Mouse (Mus musculus) kidney, embryonic 15.5 days (tissue): ENCODE results near the gene Nit1. TPM values are rescaled to one million over a fixed set of nuclear protein-coding genes. Genes with fewer than 3 reads are reported as not detected.

ENCODE experiments used
- ATAC-seq: fragments of 200-750 bp; cut with Nextera tagmentation; replicated peaks from 2 replicates; pipeline ENCODE4 v1.8.0; 2017; ENCODE audit warnings: moderate TSS enrichment; ENCODE audit not compliant: low FRiP score
- H3K27ac ChIP-seq: fragments of 300-500 bp; sonication (generic); 2 replicates; pipeline ENCODE4 v1.5.1; 2015; ENCODE audit warnings: mild to moderate bottlenecking, inconsistent platforms
- H3K27me3 ChIP-seq: fragments of 300-500 bp; sonication (generic); 2 replicates; pipeline ENCODE4 v1.6.1; 2015; ENCODE audit warnings: inconsistent platforms
- H3K36me3 ChIP-seq: fragments of 300-500 bp; sonication (generic); 2 replicates; pipeline ENCODE4 v1.6.1; 2015; ENCODE audit warnings: inconsistent platforms
- H3K4me1 ChIP-seq: fragments of 300-500 bp; sonication (generic); 2 replicates; pipeline ENCODE4 v1.6.1; 2015; ENCODE audit warnings: inconsistent platforms
- H3K4me2 ChIP-seq: fragments of 300-500 bp; sonication (generic); 2 replicates; pipeline ENCODE4 v1.6.1; 2015; ENCODE audit warnings: moderate library complexity, mild to moderate bottlenecking, inconsistent platforms
- H3K4me3 ChIP-seq: fragments of 300-500 bp; sonication (generic); replicated peaks from 2 replicates; pipeline ENCODE4 v1.5.1; 2015; ENCODE audit warnings: mild to moderate bottlenecking, inconsistent platforms
- H3K9ac ChIP-seq: fragments of 300-500 bp; sonication (generic); 2 replicates; pipeline ENCODE4 v1.6.1; 2015; ENCODE audit warnings: mild to moderate bottlenecking, inconsistent platforms
- H3K9me3 ChIP-seq: fragments of 300-500 bp; sonication (generic); replicated peaks from 2 replicates; pipeline ENCODE4 v1.6.1; 2016; ENCODE audit warnings: inconsistent platforms
- whole genome bisulfite sequencing: fragments of 180-500 bp; shearing (Covaris S2); methylation state at CpG from one replicate; pipeline ENCODE4 v1.1.7; 2015; ENCODE audit warnings: mixed read lengths; 5-methylcytosine and 5-hydroxymethylcytosine counted together
- polyA plus RNA-seq: library from polyadenylated mRNA; unstranded; fragments of >200 nt; fragmentation: Nextera tagmentation; extraction: Ambion mirVana; gene quantifications from 2 replicates; pipeline ENCODE4 v1.2.1, GENCODE M21; 2015

Gene Nit1
- polyA plus RNA-seq, 1 experiment from 2014 or later = 47.8 TPM

DNA sequence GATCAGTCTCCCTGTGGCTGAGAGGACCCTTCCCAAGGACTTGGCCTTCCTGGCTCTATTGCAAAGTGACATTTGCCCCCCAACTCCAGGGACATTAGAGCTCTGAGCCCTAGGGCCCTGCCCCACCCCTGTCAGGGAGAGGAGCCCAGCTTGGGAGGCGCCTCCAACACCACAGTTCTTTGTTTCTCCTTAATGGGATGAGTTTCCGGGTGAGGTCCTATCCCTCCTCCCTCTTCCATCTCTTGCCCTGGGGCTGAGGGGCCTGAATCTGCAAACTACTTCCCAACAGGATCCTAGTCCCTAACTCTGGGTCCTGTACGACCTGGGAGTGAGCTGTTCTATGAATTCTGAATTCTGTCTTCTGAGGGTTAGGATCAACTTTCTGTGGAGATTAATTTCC, 27.4 kb upstream of the Nit1 start:
- no peak overlapping the region for H3K4me2 ChIP-seq
- 50% methylated on average over 3 of the region's 3 CpGs for WGBS

DNA sequence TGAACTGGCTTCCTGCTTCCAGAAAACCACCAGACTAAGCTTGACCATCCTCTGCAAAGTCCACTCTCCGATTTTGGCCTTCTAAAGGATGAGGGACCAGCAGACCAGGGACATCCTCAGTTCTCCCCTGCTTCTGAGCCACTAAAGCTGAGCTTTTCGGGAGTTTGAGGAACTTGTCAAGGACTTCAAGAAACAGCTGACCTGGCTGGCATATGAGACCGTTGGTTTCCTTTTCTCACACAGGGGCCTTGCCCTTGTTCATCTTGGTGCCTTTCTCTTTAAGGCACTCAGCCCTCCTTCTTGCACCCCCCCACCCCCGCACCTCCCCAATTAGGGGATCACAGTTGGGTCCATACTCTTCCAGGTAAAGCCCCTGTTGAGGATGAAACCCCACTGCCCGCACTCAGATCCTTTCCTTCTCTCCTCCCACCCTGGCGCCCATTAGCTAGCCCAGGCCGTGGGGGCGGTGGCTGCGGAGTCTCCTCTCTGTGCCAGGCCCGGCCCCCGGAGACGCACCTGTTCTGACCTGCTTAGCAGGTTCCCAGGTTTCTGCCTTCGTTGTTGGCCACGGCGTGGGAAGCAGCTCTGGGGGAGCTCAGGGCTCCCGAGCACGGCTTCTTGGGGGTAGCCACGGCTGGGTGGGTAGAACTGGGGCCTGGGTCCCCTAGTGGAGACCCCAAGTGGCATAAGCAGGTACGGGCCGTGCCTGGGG, 24.6 kb upstream of the Nit1 start, which contains the start of gene Nectin4:
Gene Nectin4 (plus strand): TSS at position 255 of the 712 bp plus-strand sequence.
- H3K27me3 ChIP-seq = 0 out of 2 replicates have a peak, but pooled peaks cover 5% of the 10 kb centered on the region
- H3K9ac ChIP-seq = peak within 1 kb of the TSS; percentile 30
- no peaks in the 10 kb centered on the region for H3K9me3 ChIP-seq
- 38% methylated on average over 20 of the region's 20 CpGs for WGBS
- H3K4me2 ChIP-seq = peak within 1 kb of the TSS; percentile 46
- H3K4me3 ChIP-seq = peak within 1 kb of the TSS; percentile 19; the same call in 1 of the 2 replicates
- H3K27ac ChIP-seq = peak within 1 kb of the TSS; percentile 56; the same call in 1 of the 2 replicates
- H3K36me3 ChIP-seq = no peaks in the 10 kb centered on the region
- peaks cover 37% of the 10 kb centered on the region for H3K4me1 ChIP-seq
- ATAC-seq = peak; percentile 63

More for the DNA sequence above, 27.4 kb upstream of the Nit1 start:
- Histone ChIP-seq H3K4me3 (no peak overlapping the region), H3K9ac (no peak overlapping the region), H3K27me3 (0 out of 2 replicates have a peak, but pooled peaks cover 5% of the 10 kb centered on the region), H3K9me3 (no peaks in the 10 kb centered on the region), H3K4me1 (peaks cover 44% of the 10 kb centered on the region), H3K36me3 (no peaks in the 10 kb centered on the region), H3K27ac (no peak overlapping the region)
- ATAC-seq = no peak

DNA sequence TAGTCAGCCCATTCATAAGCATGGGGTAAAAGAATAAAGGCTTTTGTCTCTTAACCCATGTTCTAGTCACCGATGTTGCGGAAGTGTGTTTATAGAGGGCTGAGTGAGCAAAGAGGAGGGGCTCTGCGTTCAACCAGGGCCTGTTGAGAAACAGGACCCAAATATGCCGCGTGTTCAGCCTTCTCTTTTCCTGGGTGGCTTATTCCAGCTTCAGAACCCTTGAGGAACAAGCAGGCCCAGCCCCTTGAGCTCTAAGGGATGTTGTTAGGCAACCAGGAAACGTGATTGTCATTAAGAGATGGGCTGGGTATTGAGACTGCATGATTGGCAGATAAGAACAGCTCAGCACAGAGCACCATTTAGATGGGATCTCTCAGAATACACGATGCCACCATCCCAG, 20.5 kb upstream of the Nit1 start:
- Histone ChIP-seq H3K9ac (no peak overlapping the region), H3K36me3 (no peaks in the 10 kb centered on the region), H3K27me3 (0 out of 2 replicates have a peak, but pooled peaks cover 2% of the 10 kb centered on the region), H3K4me3 (no peak overlapping the region), H3K27ac (no peak overlapping the region), H3K4me2 (no peak overlapping the region), H3K9me3 (no peaks in the 10 kb centered on the region), H3K4me1 (peaks cover 23% of the 10 kb centered on the region)
- 65% methylated on average over 7 of the region's 7 CpGs for WGBS
- ATAC-seq = no peak

DNA sequence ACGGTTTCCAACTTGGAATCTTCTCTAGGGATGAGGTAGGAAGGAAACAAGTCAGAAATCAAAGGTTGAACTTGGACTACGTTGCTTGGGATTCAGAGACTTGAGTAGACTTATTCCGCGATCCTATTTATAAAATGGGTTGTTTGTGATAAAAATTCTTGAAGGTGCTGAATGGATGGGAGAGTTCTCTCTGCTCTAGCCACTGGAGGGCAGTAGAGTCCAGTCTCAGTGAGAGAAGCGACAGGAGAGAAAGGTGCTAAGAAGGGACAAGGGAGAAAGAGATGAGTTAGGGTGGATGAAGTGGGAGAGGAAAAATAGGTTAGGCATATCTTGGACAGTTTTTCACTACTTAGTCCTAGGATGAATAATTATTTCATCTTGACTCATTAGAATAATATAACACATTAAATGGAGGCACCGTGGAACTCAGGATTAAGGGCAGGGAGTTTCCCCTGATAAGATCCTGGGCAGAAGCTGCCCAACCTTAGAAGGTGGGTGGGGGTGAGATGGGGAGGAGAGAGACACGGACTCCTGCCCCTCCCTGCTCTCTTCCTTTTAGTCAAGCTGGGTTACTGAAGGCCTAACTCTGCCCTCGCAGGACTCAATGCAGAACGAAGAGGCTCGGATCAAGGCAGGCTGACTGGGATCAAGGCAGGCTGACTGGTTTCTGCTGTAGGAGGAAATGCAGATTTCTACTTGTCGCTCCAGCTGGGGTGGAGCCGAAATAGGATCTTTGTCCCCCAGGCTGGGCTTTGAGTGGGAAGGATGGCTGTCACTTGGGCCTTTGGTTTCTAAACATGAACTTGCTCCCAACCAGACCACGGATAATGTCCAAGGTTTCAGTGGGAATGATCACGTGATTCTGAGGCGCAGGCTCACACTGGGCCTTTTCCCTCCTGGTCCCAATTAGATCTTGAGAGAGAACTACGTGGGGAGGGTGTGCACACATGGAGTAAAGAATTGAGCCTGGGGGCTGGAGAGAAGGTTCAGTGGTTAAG, 16.0 kb upstream of the Nit1 start:
- Histone ChIP-seq H3K36me3 (peaks cover 30% of the 10 kb centered on the region), H3K4me1 (peaks cover 15% of the 10 kb centered on the region), H3K4me2 (peak overlapping the region; percentile 85), H3K9ac (peak overlapping the region; percentile 73), H3K9me3 (no peaks in the 10 kb centered on the region), H3K27ac (peak overlapping the region; percentile 88), H3K4me3 (peak overlapping the region; percentile 62), H3K27me3 (no peaks in the 10 kb centered on the region)
- peak; percentile 66 for ATAC-seq
- 33% methylated on average over 16 of the region's 16 CpGs for WGBS

DNA sequence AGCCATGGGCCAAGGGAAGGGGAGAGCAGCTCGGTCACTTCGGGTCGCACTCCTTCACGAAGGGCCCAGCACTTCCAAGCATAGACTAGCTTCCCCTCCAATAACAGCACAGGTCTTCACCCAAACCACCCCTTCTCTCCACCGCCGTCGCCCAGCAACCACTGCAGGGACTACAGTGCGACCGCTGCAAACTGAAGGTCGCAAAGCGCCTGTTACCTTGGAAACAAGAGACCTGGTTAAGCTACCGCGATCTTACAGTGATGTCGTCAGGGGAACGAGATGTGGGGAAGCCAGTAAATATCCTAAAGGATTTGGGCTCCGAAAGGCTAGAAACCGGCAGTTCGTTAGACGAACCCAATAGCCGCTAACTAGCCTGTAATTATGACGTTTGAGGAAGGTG, 15.2 kb upstream of the Nit1 start, which contains the start of gene Klhdc9:
Gene Klhdc9 (minus strand): TSS at position 143 of the 400 bp plus-strand sequence.
- H3K36me3 ChIP-seq = peaks cover 30% of the 10 kb centered on the region
- ATAC-seq = peak; percentile 96
- no peaks in the 10 kb centered on the region for H3K27me3 ChIP-seq
- peaks cover 15% of the 10 kb centered on the region for H3K4me1 ChIP-seq
- H3K4me3 ChIP-seq = peak within 1 kb of the TSS; percentile 62
- under 1% methylated on average over 21 of the region's 21 CpGs for WGBS
- H3K9ac ChIP-seq = peak within 1 kb of the TSS; percentile 73
- H3K27ac ChIP-seq = peak within 1 kb of the TSS; percentile 88
- H3K4me2 ChIP-seq = peak within 1 kb of the TSS; percentile 85
- no peaks in the 10 kb centered on the region for H3K9me3 ChIP-seq

DNA sequence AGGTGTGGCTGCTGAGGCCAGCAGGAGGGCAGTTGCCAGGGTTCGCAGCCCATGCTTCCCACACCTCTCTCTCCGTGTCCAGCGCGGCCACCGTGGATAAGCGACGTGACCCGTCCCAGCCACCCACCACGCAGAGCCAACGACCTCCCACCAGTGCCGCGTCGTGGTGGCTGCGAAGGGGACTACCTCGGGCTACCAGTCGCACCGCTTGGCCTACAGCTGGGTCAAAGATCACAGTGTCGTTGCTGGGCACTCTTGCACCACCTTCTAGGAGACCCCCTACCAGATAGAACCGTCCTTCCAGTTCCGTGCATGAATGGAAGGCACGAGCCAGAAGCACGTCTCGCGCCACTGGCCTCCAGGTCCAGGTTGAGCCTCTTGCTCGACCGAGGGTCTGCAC, 14.8 kb upstream of the Nit1 start:
- Histone ChIP-seq H3K9me3 (no peaks in the 10 kb centered on the region), H3K4me3 (peak overlapping the region; percentile 62), H3K4me1 (peaks cover 15% of the 10 kb centered on the region), H3K27me3 (no peaks in the 10 kb centered on the region), H3K27ac (peak overlapping the region; percentile 88), H3K4me2 (peak overlapping the region; percentile 85), H3K9ac (peak overlapping the region; percentile 73), H3K36me3 (peaks cover 30% of the 10 kb centered on the region)
- no peak; the same call in none of the 2 replicates for ATAC-seq
- 6% methylated on average over 26 of the region's 26 CpGs for WGBS

DNA sequence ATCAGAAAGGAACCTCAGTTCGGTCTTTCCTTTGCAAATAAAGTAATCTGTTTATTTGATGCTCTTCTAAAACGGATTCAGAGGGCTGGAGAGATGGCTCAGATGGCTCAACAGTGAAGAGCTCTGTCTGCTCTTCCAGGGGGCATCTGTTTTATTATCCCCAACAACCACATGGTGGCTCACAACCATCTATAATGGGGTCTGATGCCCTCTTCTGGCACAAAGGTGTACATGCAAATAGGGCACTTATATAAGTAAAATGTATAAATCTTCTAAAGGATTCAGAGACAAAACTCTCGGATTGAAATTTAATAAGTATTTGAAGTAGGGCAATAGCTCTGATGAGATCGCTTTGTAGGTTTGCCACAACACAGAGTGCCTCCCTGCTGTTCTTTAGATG, 13.0 kb upstream of the Nit1 start:
- Histone ChIP-seq H3K4me3 (no peak overlapping the region), H3K36me3 (peaks cover 30% of the 10 kb centered on the region), H3K4me2 (no peak overlapping the region), H3K4me1 (peaks cover 15% of the 10 kb centered on the region), H3K27ac (no peak overlapping the region), H3K9ac (no peak overlapping the region), H3K27me3 (no peaks in the 10 kb centered on the region), H3K9me3 (no peaks in the 10 kb centered on the region)
- 71% methylated on average over 4 of the region's 4 CpGs for WGBS
- ATAC-seq = no peak

DNA sequence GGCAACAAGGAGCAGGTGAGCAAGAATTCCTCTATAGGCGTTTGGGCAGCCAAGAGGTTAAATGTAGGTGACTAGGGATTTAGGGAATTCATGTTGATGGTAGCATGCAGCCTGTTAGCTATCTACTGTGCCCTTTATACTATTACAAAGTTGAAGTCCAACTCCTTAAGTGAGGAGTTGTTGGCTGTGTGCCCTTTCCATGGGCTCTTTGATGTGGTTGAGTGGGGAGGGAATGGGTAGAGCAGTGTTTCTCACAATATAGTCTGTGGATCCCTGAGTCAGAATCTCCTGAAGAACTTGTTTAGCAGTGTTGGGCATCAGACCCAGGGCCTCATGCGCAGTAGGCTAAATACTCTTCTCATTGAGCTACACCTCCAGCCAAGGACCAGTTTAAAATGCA, 11.4 kb upstream of the Nit1 start:
- H3K27ac ChIP-seq = no peak overlapping the region
- H3K9ac ChIP-seq = no peak overlapping the region
- H3K9me3 ChIP-seq = no peaks in the 10 kb centered on the region
- no peak overlapping the region for H3K4me2 ChIP-seq
- H3K36me3 ChIP-seq = peaks cover 30% of the 10 kb centered on the region
- 91% methylated on average over 2 of the region's 2 CpGs for WGBS
- H3K4me3 ChIP-seq = no peak overlapping the region
- ATAC-seq = no peak
- H3K27me3 ChIP-seq = no peaks in the 10 kb centered on the region
- H3K4me1 ChIP-seq = peaks cover 18% of the 10 kb centered on the region

DNA sequence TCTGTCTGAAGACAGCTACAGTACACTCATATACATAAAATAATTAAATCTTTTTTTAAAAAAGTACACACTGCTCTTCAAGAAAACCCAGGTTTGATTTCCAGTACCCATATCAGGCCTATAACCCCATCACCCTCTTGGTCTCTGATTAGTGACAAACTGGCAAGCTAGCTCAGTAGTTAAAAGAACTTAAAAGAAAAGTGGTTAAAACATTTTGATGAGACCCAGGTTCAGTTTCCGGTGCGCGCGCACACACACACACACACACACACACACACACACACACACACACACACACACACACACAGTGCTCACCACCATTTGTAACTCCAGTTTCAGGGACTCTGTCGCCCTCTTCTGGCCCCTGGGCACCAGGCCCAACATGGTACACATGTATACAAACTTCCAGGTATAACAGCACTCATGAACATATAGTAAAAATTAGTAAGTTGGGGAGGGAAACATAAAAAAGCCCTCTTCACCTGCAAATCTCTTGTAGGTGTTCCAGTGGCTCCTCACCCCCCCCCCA, 10.4 kb upstream of the Nit1 start:
- H3K4me1 ChIP-seq = peaks cover 15% of the 10 kb centered on the region
- no peak overlapping the region for H3K4me3 ChIP-seq
- no peak for ATAC-seq
- H3K9me3 ChIP-seq = no peaks in the 10 kb centered on the region
- H3K4me2 ChIP-seq = no peak overlapping the region
- H3K36me3 ChIP-seq = peaks cover 30% of the 10 kb centered on the region
- H3K27ac ChIP-seq = no peak overlapping the region
- H3K27me3 ChIP-seq = no peaks in the 10 kb centered on the region
- 84% methylated on average over 5 of the region's 5 CpGs for WGBS
- no peak overlapping the region for H3K9ac ChIP-seq

DNA sequence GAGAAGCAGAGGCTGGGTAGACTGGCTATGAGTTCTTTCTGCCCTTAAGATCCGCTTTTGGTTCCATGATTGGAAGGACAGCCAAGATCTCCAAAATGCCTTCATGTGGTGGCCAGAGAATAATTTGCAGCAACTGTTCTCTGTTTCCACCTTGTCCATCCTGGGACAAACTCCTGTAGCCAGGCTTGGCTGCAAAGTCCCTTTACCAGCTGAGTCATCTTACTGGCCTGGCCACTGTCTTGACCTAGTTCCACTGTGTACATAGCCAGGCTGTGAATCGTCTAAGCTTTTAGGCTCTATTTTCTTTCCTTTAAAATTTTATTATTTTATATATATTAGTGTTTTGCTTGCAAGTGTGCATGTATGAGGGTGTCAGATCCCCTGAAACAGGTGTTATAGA, 3.8 kb upstream of the Nit1 start:
- WGBS = 85% methylated on average over 2 of the region's 2 CpGs

DNA sequence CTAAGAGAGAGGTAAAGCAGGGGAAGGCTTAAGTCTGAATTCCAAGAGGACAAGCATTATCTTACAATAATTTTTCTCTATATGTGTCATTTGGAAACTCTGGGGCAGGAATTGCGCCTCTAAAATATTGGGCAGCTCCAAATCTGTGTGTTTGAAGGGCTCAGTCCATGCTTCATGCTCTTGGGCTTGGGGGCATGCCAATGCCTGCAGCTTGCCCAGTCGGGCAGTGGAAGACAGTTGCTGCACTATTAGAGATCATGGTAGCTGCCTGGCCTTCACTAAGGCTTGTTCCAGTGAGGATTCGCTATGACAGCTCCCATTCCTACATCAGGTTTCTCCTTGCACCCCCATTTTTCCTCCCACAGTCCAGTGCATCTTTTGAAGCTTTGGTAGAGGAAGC, 3.2 kb upstream of the Nit1 start:
- H3K4me3 ChIP-seq = no peak overlapping the region
- H3K9ac ChIP-seq = no peak overlapping the region
- no peak overlapping the region for H3K27ac ChIP-seq
- H3K9me3 ChIP-seq = 0 out of 2 replicates have a peak, but pooled peaks cover 7% of the 10 kb centered on the region
- H3K4me1 ChIP-seq = peaks cover 26% of the 10 kb centered on the region
- H3K36me3 ChIP-seq = no peaks in the 10 kb centered on the region
- no peak for ATAC-seq
- no peak overlapping the region for H3K4me2 ChIP-seq
- 93% methylated on average over 3 of the region's 3 CpGs for WGBS
- H3K27me3 ChIP-seq = no peaks in the 10 kb centered on the region

More for the DNA sequence above, 3.8 kb upstream of the Nit1 start:
- no peak for ATAC-seq
- Histone ChIP-seq H3K9ac (no peak overlapping the region), H3K4me2 (no peak overlapping the region), H3K4me3 (no peak overlapping the region), H3K27ac (no peak overlapping the region), H3K4me1 (peaks cover 21% of the 10 kb centered on the region), H3K36me3 (no peaks in the 10 kb centered on the region), H3K9me3 (0 out of 2 replicates have a peak, but pooled peaks cover 6% of the 10 kb centered on the region), H3K27me3 (no peaks in the 10 kb centered on the region)
